Mouse (Mus musculus): ENCODE data around the gene Osbpl7. TPM values are rescaled to one million over a fixed set of nuclear protein-coding genes. Genes with fewer than 3 reads are reported as not detected.

The Osbpl7 gene
- polyA plus RNA-seq, 1 experiment from 2014 or later = 10.2 TPM

DNA sequence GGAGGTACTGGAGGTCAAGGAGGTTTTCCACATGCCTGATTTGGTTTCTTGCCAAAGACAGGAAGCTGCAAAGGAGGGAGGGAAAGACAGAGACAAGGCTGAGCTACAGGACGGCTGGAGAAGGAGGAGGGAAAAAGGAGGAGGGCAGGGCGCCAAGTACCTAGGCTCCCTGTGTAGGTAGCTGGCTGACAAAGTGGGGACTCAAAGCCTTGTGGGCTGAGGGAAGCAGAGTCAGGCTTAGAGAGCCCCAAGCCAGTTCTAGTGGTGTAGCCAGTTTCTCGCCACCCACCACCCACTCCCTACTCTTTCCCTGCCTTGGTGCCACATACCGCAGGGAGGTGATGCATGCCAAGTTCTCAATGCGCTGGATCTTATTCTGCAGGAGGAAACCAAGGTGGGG is 14.3 kb upstream of the Osbpl7 start:
- no peaks in the 10 kb centered on the region; the same call in 1 of the 2 replicates for H3K36me3 ChIP-seq (ENCODE audit: insufficient read depth, low read length)
- peaks cover 9% of the 10 kb centered on the region for H3K4me1 ChIP-seq (ENCODE audit: insufficient read depth, low read length)
- H3K27ac ChIP-seq (ENCODE audit: low read length) = no peak overlapping the region
- no peaks in the 10 kb centered on the region for H3K9me3 ChIP-seq (ENCODE audit: low read length)
- H3K9ac ChIP-seq (replicated peaks; ENCODE audit: low read length) = no peak overlapping the region
- no peak for ATAC-seq (ENCODE audit: low FRiP score, low TSS enrichment)
- WGBS = 75% methylated on average over 5 of the region's 5 CpGs
- H3K27me3 ChIP-seq (ENCODE audit: insufficient read depth, low read length) = no peaks in the 10 kb centered on the region
- H3K4me2 ChIP-seq (replicated peaks; ENCODE audit: low read depth, low read length) = no peak overlapping the region
- no peak overlapping the region for H3K4me3 ChIP-seq (ENCODE audit: low read length)

GRCm38 (mm10) chr11:97038881-97039280 is 11.5 kb upstream of the Osbpl7 start:
- Histone ChIP-seq H3K27me3 (ENCODE audit: insufficient read depth, low read length) (no peaks in the 10 kb centered on the region), H3K9me3 (ENCODE audit: low read length) (no peaks in the 10 kb centered on the region), H3K4me3 (ENCODE audit: low read length) (no peak overlapping the region), H3K4me2 (replicated peaks; ENCODE audit: low read depth, low read length) (no peak overlapping the region), H3K4me1 (ENCODE audit: insufficient read depth, low read length) (peaks cover 16% of the 10 kb centered on the region), H3K9ac (replicated peaks; ENCODE audit: low read length) (no peak overlapping the region), H3K27ac (ENCODE audit: low read length) (no peak overlapping the region), H3K36me3 (ENCODE audit: insufficient read depth, low read length) (no peaks in the 10 kb centered on the region)
- WGBS = 66% methylated on average over 7 of the region's 7 CpGs
- no peak for ATAC-seq (ENCODE audit: low FRiP score, low TSS enrichment)

DNA sequence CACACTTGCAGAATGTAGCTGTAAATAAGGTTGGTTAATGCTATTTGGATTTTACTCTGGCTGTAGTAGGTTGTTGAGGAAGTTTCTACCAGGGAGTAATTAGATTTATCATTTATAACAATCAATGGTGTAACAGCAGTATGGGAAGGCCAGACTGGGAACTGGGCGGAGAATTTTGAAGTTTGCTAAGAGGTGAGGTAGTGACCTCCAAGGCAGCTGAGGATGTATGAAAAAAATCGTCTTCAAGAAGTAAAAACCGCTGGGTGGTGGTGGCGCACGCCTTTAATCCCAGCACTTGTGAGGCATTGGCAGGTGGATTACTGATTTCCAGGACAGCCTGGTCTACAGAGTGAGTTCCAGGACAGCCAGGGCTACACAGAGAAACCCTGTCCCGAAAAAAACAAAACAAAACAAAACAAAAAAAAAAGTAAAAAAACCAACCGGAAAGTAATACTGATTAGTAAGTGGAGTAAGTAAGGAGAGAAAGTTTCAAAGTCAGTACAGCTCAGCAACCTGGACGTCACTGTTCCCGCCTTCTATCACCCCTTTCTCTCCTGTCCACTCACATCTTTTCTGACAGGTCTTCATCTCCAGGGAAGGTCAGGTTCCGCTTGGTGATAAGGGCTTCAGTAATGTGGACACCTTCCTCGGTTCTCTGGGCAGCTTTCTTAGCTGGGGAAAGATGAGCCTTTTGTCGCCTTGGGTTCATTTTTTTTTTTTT is 10.0 kb upstream of the Osbpl7 start:
- Histone ChIP-seq H3K4me1 (ENCODE audit: insufficient read depth, low read length) (peaks cover 16% of the 10 kb centered on the region), H3K9ac (replicated peaks; ENCODE audit: low read length) (peak overlapping the region; percentile 47; the same call in 1 of the 2 replicates), H3K27ac (ENCODE audit: low read length) (no peak overlapping the region), H3K4me2 (replicated peaks; ENCODE audit: low read depth, low read length) (peak overlapping the region; percentile 74), H3K4me3 (ENCODE audit: low read length) (peak overlapping the region; percentile 78), H3K36me3 (ENCODE audit: insufficient read depth, low read length) (peaks cover 11% of the 10 kb centered on the region; the same call in 1 of the 2 replicates), H3K9me3 (ENCODE audit: low read length) (no peaks in the 10 kb centered on the region), H3K27me3 (ENCODE audit: insufficient read depth, low read length) (no peaks in the 10 kb centered on the region)
- peak; percentile 21; the same call in 1 of the 2 replicates for ATAC-seq (ENCODE audit: low FRiP score, low TSS enrichment)
- 38% methylated on average over 12 of the region's 12 CpGs for WGBS

DNA sequence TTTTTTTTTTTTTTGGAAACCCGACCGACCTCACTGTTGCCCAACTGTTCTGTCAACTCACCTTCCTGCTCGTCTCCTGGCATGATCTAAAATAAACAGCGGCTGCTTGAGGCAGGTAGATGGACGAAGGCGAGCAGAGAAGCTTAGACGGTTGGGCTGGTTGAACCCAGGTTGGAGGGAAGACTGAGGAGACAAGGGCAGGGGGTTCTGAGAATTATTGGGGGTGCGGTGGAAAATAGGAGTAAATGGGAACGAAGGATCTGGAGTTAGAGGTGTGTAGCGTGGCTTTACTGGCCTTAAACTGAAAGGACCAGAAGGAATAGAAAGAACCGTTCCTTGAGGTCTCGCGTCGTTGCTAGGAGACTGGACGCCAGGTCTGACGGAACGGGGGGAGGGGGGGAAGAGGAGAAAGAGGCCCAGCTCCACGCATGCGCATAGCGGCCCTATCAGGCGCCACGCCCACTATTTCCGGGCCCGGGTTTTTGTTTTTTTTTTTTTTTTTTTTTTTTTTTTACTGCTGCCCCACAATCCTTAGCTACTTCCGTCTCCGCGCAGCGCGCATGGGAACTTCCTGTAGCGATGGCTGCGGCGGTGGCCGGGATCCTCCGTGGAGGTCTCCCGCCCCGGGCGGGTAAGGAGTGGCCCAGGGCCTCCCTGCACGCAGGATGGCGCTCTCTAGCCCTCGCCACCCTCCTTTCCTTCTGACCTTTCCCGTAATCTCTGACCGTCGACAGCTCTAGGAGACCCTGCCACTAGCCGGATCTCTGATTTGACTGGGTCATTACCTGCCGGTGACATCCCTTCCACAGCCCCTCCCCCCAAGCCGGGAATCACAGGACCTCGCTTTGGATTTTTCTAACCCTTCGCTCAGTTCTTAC is 9.2 kb upstream of the Osbpl7 start, which contains the start of the genes Lrrc46 and Mrpl10:
Gene Lrrc46 (minus strand): TSS at position 386 of the 878 bp plus-strand sequence.
Gene Mrpl10 (plus strand): TSS at position 539 of the 878 bp plus-strand sequence.
- WGBS = under 1% methylated on average over 48 of the region's 48 CpGs
- Histone ChIP-seq H3K27ac (ENCODE audit: low read length) (peak within 1 kb of the TSS; percentile 72), H3K9me3 (ENCODE audit: low read length) (no peaks in the 10 kb centered on the region), H3K4me1 (ENCODE audit: insufficient read depth, low read length) (peaks cover 16% of the 10 kb centered on the region), H3K27me3 (ENCODE audit: insufficient read depth, low read length) (no peaks in the 10 kb centered on the region), H3K36me3 (ENCODE audit: insufficient read depth, low read length) (peaks cover 12% of the 10 kb centered on the region; the same call in 1 of the 2 replicates), H3K4me3 (ENCODE audit: low read length) (peak within 1 kb of the TSS; percentile 78), H3K9ac (replicated peaks; ENCODE audit: low read length) (peak within 1 kb of the TSS; percentile 83), H3K4me2 (replicated peaks; ENCODE audit: low read depth, low read length) (peak within 1 kb of the TSS; percentile 91)
- ATAC-seq (ENCODE audit: low FRiP score, low TSS enrichment) = peak; percentile 93

- peaks cover 25% of the 10 kb centered on the region for H3K36me3 ChIP-seq (ENCODE audit: insufficient read depth, low read length)
- H3K4me2 ChIP-seq (replicated peaks; ENCODE audit: low read depth, low read length) = no peak overlapping the region
- no peak for ATAC-seq (ENCODE audit: low FRiP score, low TSS enrichment)
- no peak overlapping the region for H3K27ac ChIP-seq (ENCODE audit: low read length)
- H3K9me3 ChIP-seq (ENCODE audit: low read length) = no peaks in the 10 kb centered on the region
- H3K4me1 ChIP-seq (ENCODE audit: insufficient read depth, low read length) = peaks cover 16% of the 10 kb centered on the region
- no peak overlapping the region for H3K9ac ChIP-seq (replicated peaks; ENCODE audit: low read length)
- no peaks in the 10 kb centered on the region for H3K27me3 ChIP-seq (ENCODE audit: insufficient read depth, low read length)
- WGBS = 97% methylated on average over 8 of the region's 8 CpGs
- H3K4me3 ChIP-seq (ENCODE audit: low read length) = no peak overlapping the region
Measured at GRCm38 (mm10) chr11:97044902-97045301, 5.5 kb upstream of the Osbpl7 start.

- no peaks in the 10 kb centered on the region for H3K9me3 ChIP-seq (ENCODE audit: low read length)
- H3K36me3 ChIP-seq (ENCODE audit: insufficient read depth, low read length) = peaks cover 25% of the 10 kb centered on the region
- ATAC-seq (ENCODE audit: low FRiP score, low TSS enrichment) = no peak
- 86% methylated on average over 7 of the region's 7 CpGs for WGBS
- peaks cover 14% of the 10 kb centered on the region for H3K4me1 ChIP-seq (ENCODE audit: insufficient read depth, low read length)
- no peak overlapping the region for H3K9ac ChIP-seq (replicated peaks; ENCODE audit: low read length)
- H3K4me2 ChIP-seq (replicated peaks; ENCODE audit: low read depth, low read length) = no peak overlapping the region
- no peak overlapping the region for H3K27ac ChIP-seq (ENCODE audit: low read length)
- H3K4me3 ChIP-seq (ENCODE audit: low read length) = no peak overlapping the region
- no peaks in the 10 kb centered on the region for H3K27me3 ChIP-seq (ENCODE audit: insufficient read depth, low read length)
Measured at GRCm38 (mm10) chr11:97045861-97046260, 4.6 kb upstream of the Osbpl7 start.

GRCm38 (mm10) chr11:97048090-97048650 is 2.3 kb upstream of the Osbpl7 start:
- peaks cover 15% of the 10 kb centered on the region for H3K4me1 ChIP-seq (ENCODE audit: insufficient read depth, low read length)
- peaks cover 25% of the 10 kb centered on the region for H3K36me3 ChIP-seq (ENCODE audit: insufficient read depth, low read length)
- WGBS = 89% methylated on average over 8 of the region's 8 CpGs
- H3K27me3 ChIP-seq (ENCODE audit: insufficient read depth, low read length) = no peaks in the 10 kb centered on the region
- H3K4me2 ChIP-seq (replicated peaks; ENCODE audit: low read depth, low read length) = no peak overlapping the region
- no peak overlapping the region for H3K4me3 ChIP-seq (ENCODE audit: low read length)
- H3K9me3 ChIP-seq (ENCODE audit: low read length) = no peaks in the 10 kb centered on the region
- no peak overlapping the region for H3K9ac ChIP-seq (replicated peaks; ENCODE audit: low read length)
- ATAC-seq (ENCODE audit: low FRiP score, low TSS enrichment) = no peak
- no peak overlapping the region for H3K27ac ChIP-seq (ENCODE audit: low read length)

DNA sequence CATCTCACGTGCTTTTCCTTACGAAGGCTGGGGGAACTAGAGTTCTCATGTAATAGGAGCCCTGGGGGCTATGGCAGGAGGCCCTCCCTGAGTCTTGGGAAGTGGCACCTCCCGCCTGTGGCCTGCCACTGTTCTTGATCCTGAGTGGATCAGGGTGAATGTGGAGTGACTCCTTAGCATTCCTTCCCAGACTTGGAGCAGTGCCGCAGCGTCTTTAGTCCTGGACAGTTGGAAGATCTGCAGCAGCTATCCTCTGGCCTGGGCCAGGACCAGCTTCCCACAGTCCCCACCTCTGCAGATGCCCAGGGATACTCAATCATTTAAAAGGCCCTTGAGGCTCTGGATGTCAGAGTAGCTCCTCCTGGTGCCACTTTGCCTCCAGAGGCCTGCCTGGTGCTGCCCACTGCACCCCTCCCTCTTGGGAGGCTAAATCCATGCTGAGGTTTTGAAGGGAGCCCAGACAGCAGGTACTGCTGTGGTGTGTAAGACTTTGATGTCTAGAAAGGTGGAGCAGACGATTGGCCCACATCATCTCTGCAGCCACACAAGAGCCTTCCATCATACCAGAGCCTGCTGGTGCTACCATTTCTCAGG is 839 bp upstream of the Osbpl7 start:
- Histone ChIP-seq H3K4me1 (ENCODE audit: insufficient read depth, low read length) (peaks cover 15% of the 10 kb centered on the region), H3K4me3 (ENCODE audit: low read length) (no peak overlapping the region), H3K27ac (ENCODE audit: low read length) (no peak overlapping the region), H3K36me3 (ENCODE audit: insufficient read depth, low read length) (peaks cover 32% of the 10 kb centered on the region), H3K9me3 (ENCODE audit: low read length) (no peaks in the 10 kb centered on the region), H3K9ac (replicated peaks; ENCODE audit: low read length) (no peak overlapping the region), H3K27me3 (ENCODE audit: insufficient read depth, low read length) (no peaks in the 10 kb centered on the region), H3K4me2 (replicated peaks; ENCODE audit: low read depth, low read length) (no peak overlapping the region)
- ATAC-seq (ENCODE audit: low FRiP score, low TSS enrichment) = no peak
- WGBS = 73% methylated on average over 6 of the region's 6 CpGs

DNA sequence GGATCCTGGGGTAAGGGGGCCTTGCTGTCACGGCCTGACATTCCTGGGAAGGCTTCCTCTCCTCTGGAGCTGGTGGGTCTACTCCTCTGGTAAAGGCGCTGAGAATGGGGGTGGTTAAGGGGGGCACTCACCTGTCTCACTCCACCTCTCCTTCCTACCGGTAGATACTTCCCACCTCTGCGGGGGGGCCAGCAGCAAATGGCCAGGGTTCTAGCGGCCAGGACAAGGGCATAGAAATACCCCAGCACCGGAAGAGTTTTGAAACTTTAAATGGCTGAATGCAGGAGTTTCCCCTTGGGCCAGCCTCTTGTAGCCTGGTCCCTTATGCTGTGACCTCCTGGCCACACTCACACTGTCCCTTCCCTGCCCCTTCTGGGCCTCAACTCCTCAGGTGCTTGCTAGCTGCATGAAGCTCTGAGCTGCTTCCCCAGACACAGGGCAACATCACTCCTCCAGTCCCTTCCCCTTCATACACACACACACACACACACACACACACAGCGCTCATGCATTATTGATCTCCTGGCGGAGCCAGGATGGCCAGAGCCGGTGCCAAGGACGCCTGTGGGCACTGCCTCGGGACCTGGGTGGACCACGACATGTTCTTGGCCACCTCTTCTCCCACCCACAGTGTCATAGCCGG is 637 bp downstream of the Osbpl7 start:
- Histone ChIP-seq H3K9me3 (ENCODE audit: low read length) (no peaks in the 10 kb centered on the region), H3K4me2 (replicated peaks; ENCODE audit: low read depth, low read length) (peak overlapping the region; percentile 91), H3K4me1 (ENCODE audit: insufficient read depth, low read length) (peaks cover 15% of the 10 kb centered on the region), H3K36me3 (ENCODE audit: insufficient read depth, low read length) (peaks cover 36% of the 10 kb centered on the region), H3K4me3 (ENCODE audit: low read length) (peak overlapping the region; percentile 90), H3K27ac (ENCODE audit: low read length) (peak overlapping the region; percentile 49), H3K27me3 (ENCODE audit: insufficient read depth, low read length) (no peaks in the 10 kb centered on the region), H3K9ac (replicated peaks; ENCODE audit: low read length) (peak overlapping the region; percentile 79)
- ATAC-seq (ENCODE audit: low FRiP score, low TSS enrichment) = peak; percentile 18; the same call in 1 of the 2 replicates
- WGBS = 19% methylated on average over 13 of the region's 13 CpGs

All from kidney, embryonic 16.5 days (tissue).